Mouse (Mus musculus) brain, embryonic 14.5 days (tissue): ENCODE measurements around the gene Olfr1013.

Experiments
- CTCF ChIP-seq: fragments of 200-500 bp; IDR thresholded peaks from 2 replicates; pipeline ENCODE4 v1.5.1; 2012; ENCODE audit warnings: inconsistent platforms, mild to moderate bottlenecking, moderate library complexity, borderline replicate concordance; ENCODE audit not compliant: insufficient read depth, insufficient read length; ENCODE audit errors: extremely low read depth
- POLR2A ChIP-seq: fragments of 200-500 bp; IDR thresholded peaks from 2 replicates; pipeline ENCODE4 v1.6.1; 2012; ENCODE audit warnings: mild to moderate bottlenecking, inconsistent platforms, borderline replicate concordance; ENCODE audit not compliant: poor library complexity, insufficient read depth, insufficient read length, severe bottlenecking; ENCODE audit errors: extremely low read depth

DNA sequence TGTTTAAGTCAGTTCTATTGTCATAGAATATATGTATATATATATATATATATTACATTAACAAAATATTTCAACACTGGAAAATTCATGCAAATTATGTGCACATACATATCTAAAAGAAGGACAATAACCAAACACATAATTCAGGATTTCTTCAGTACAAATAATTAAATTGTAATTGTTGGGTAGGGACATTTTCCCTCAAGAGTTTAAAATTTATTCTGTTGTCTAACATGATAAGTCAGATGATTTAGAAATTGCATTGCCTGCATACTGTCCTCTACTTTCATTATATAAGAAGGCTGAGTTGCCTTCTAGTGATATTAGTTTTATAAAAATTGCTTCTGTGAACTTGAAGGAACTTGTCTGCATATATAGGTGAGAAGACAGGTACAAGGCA lies 51.3 kb downstream of the Olfr1013 start, which contains the start of gene Olfr1018:
- TF ChIP-seq POLR2A = no peak
- TF ChIP-seq CTCF = no peak
